Mouse (Mus musculus): ENCODE data around the gene Nphp3. TPM values are rescaled to one million over a fixed set of nuclear protein-coding genes. Genes with fewer than 3 reads are reported as not detected.

Gene Nphp3
- total RNA-seq (2012; rRNA removed): 1.0 and 2.3 TPM in 2 replicates
- polyA plus RNA-seq (2012; ENCODE audit: insufficient read depth in 1 of 2, insufficient read length in 2 of 2, low read depth in 1 of 2, low replicate concordance in 2 of 2, missing spikeins in 1 of 2): 1 to 10 TPM in 1 of 2 experiments, not detected in 1; 3.7 TPM

GRCm38 (mm10) chr9:104001921-104002859 is at the start of gene Nphp3:
Nphp3 (plus strand) TSS chr9:104002544.
- 0 out of 2 replicates have a peak, but pooled peaks have one; percentile 10 for TF ChIP-seq MXI1 (IDR thresholded peaks at IDR 0.05; ENCODE audit: low read depth, low read length)
- TF ChIP-seq MAZ (IDR thresholded peaks at IDR 0.05; ENCODE audit: low read depth, low read length): no peak
- peak; percentile 51 for TF ChIP-seq NELFE (IDR thresholded peaks at IDR 0.05; ENCODE audit: low read depth, low read length)
- no peak for TF ChIP-seq SMC3 (IDR thresholded peaks at IDR 0.05; ENCODE audit: low read depth, low read length)
- no peak for TF ChIP-seq ZC3H11A (IDR thresholded peaks at IDR 0.05; ENCODE audit: low read depth, low read length)
- TF ChIP-seq EP300 (IDR thresholded peaks at IDR 0.05; ENCODE audit: low read depth in 1 of 2, low read length in 2 of 2): no peak
- peak in 1 of 2 experiments; percentile 35; a peak in 1 of 4 replicates for TF ChIP-seq POLR2A (IDR thresholded peaks at IDR 0.05; ENCODE audit: control insufficient read depth in 1 of 2, insufficient read depth in 1 of 2, low read depth in 1 of 2, low read length in 2 of 2, poor library complexity in 1 of 2)
- no peak for TF ChIP-seq ELF1 (IDR thresholded peaks at IDR 0.05; ENCODE audit: low read depth, low read length)
- 0 out of 2 replicates have a peak, but pooled peaks have one; percentile 19 for TF ChIP-seq TBP (IDR thresholded peaks at IDR 0.05; ENCODE audit: low read depth, low read length)
- no peak for TF ChIP-seq POLR2AphosphoS2 (IDR thresholded peaks at IDR 0.05; ENCODE audit: low read length)
- no peak for TF ChIP-seq GATA1 (IDR thresholded peaks at IDR 0.05; ENCODE audit: low read depth, low read length)
- no peak for TF ChIP-seq MEF2A (IDR thresholded peaks at IDR 0.05; ENCODE audit: extremely low read depth, insufficient replicate concordance, low read depth, low read length, poor library complexity, severe bottlenecking)
- TF ChIP-seq CHD1 (IDR thresholded peaks at IDR 0.05; ENCODE audit: low read depth, low read length): no peak
- no peak for TF ChIP-seq MYC (IDR thresholded peaks at IDR 0.05; ENCODE audit: low read depth, low read length)
- TF ChIP-seq USF2 (IDR thresholded peaks at IDR 0.05; ENCODE audit: borderline replicate concordance in 1 of 2, insufficient read depth in 1 of 2, low read depth in 1 of 2, low read length in 2 of 2): no peak
- TF ChIP-seq TCF12 (IDR thresholded peaks at IDR 0.05; ENCODE audit: low read depth, low read length): peak; percentile 13; the same call in 1 of the 2 replicates
- TF ChIP-seq ZMIZ1 (IDR thresholded peaks at IDR 0.05; ENCODE audit: low read depth, low read length): no peak
- peak; percentile 20; the same call in 1 of the 2 replicates for TF ChIP-seq NRF1 (IDR thresholded peaks at IDR 0.05; ENCODE audit: insufficient read depth, low read depth, low read length, poor library complexity, severe bottlenecking)
- no peak for TF ChIP-seq POLR2AphosphoS5 (IDR thresholded peaks at IDR 0.05; ENCODE audit: borderline replicate concordance, low read depth, low read length)
- Histone ChIP-seq H3K27me3 (ENCODE audit: control insufficient read depth in 1 of 2, insufficient read depth in 2 of 2, low read length in 2 of 2) (no peaks in the 10 kb centered on the region), H3K4me1 (ENCODE audit: control insufficient read depth in 1 of 2, insufficient read depth in 2 of 2, low read length in 2 of 2) (peaks cover 0 to 8% of the 10 kb centered on the region in 2 experiments; a peak in 2 of 4 replicates), H3K9ac (ENCODE audit: control insufficient read depth, low read depth, low read length, poor library complexity, severe bottlenecking) (peak within 1 kb of the TSS; percentile 59), H3K36me3 (ENCODE audit: control insufficient read depth in 1 of 2, insufficient read depth in 2 of 2, low read length in 2 of 2) (peaks cover 0 to 2% of the 10 kb centered on the region in 2 experiments; a peak in 1 of 4 replicates), H3K9me3 (replicated peaks; ENCODE audit: insufficient read depth, low read length) (no peaks in the 10 kb centered on the region), H3K27ac (ENCODE audit: control insufficient read depth, low read depth, low read length) (no peak within 1 kb of the TSS), H3K79me2 (ENCODE audit: control insufficient read depth, insufficient read depth, low read length, poor library complexity) (no peaks in the 10 kb centered on the region), H3K4me3 (ENCODE audit: control insufficient read depth in 1 of 2, insufficient read depth in 1 of 2, low read depth in 2 of 2, low read length in 2 of 2) (peak within 1 kb of the TSS; percentile 65 to 96)
- peak; percentile 100 for DNase-seq (ENCODE audit: low read depth, low spot score)
